Mouse (Mus musculus): ENCODE measurements at regions not wholly inside any gene's neighbourhood (a gene's known extent, or its start where the extent isn't known, plus 50 kb on each side); places are given as distances from the start of the nearest gene placed in this dataset.

- Histone ChIP-seq H3K27ac (replicated peaks; ENCODE audit: low read depth, low read length) (no peak overlapping the region), H3K4me3 (ENCODE audit: low read depth, low read length) (no peak overlapping the region), H3K4me1 (ENCODE audit: control insufficient read depth, insufficient read depth, low read length) (no peaks in the 10 kb centered on the region), H3K4me2 (ENCODE audit: low read depth, low read length) (no peak overlapping the region), H3K27me3 (ENCODE audit: control insufficient read depth, insufficient read depth, low read length) (no peaks in the 10 kb centered on the region), H3K9me3 (replicated peaks; ENCODE audit: control insufficient read depth, low read length) (no peaks in the 10 kb centered on the region), H3K9ac (replicated peaks; ENCODE audit: low read length) (no peak overlapping the region), H3K36me3 (replicated peaks; ENCODE audit: control insufficient read depth, insufficient read depth, low read depth, low read length) (no peaks in the 10 kb centered on the region)
- DNase-seq (ENCODE audit: low spot score), result no peak
- no peak for ATAC-seq (replicated peaks; ENCODE audit: insufficient number of reproducible peaks, low FRiP score, low TSS enrichment, low read depth)
Measured at GRCm38 (mm10) chr17:60165592-60165991, 1152.4 kb upstream of the Nudt12 start.

DNA sequence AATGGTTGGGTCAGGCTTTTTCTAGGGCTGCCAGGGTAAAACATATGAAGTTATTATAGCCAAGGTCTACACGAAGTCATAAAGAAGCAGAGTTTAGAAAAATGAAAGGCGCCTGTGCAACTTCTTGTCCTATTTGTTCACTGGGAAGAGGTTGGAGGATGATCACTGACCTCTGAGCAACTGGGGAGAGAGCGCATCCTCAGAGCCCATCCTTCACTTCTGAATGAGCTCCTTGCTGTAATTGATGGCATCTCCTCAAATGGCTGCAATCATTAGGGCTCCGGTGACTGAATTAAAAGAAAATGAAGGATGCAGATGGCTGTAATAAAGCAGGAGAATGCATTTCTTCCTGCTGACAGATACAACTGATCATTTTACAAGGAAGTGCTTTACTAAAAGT, 1117.4 kb upstream of the Nudt12 start:
- H3K9me3 ChIP-seq (replicated peaks; ENCODE audit: control insufficient read depth, low read length), result no peaks in the 10 kb centered on the region
- no peak overlapping the region for H3K4me2 ChIP-seq (ENCODE audit: low read depth, low read length)
- DNase-seq (ENCODE audit: low spot score) (no peak), ATAC-seq (replicated peaks; ENCODE audit: insufficient number of reproducible peaks, low FRiP score, low TSS enrichment, low read depth) (no peak)
- no peaks in the 10 kb centered on the region for H3K27me3 ChIP-seq (ENCODE audit: control insufficient read depth, insufficient read depth, low read length)
- H3K4me1 ChIP-seq (ENCODE audit: control insufficient read depth, insufficient read depth, low read length), result no peaks in the 10 kb centered on the region
- no peak overlapping the region for H3K4me3 ChIP-seq (ENCODE audit: low read depth, low read length)
- WGBS, result 78% methylated on average over 4 of the region's 4 CpGs
- no peaks in the 10 kb centered on the region for H3K36me3 ChIP-seq (replicated peaks; ENCODE audit: control insufficient read depth, insufficient read depth, low read depth, low read length)
- no peak overlapping the region for H3K9ac ChIP-seq (replicated peaks; ENCODE audit: low read length)
- H3K27ac ChIP-seq (replicated peaks; ENCODE audit: low read depth, low read length), result no peak overlapping the region

DNA sequence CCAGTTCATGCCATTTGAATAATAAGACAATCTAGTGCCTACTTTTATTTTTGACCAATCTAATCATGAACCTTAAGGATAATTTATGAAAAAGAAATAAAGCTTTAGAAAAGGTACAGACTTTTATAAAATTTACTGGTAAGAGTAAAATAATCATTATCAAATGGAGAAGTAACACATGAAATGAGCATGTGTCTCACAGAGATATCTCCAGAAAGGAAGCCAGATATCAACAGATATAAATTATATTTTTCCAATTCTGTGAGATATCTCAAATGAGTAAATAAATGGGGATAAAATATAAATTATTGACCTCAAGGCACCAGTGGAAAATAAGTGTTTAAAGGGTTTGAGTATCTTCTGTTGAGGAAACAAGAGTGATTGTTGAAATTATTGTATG, 1085.6 kb upstream of the Nudt12 start:
- ATAC-seq (replicated peaks; ENCODE audit: insufficient number of reproducible peaks, low FRiP score, low TSS enrichment, low read depth) (no peak), DNase-seq (ENCODE audit: low spot score) (no peak)
- Histone ChIP-seq H3K4me3 (ENCODE audit: low read depth, low read length) (no peak overlapping the region), H3K9ac (replicated peaks; ENCODE audit: low read length) (no peak overlapping the region), H3K4me1 (ENCODE audit: control insufficient read depth, insufficient read depth, low read length) (no peaks in the 10 kb centered on the region), H3K27me3 (ENCODE audit: control insufficient read depth, insufficient read depth, low read length) (no peaks in the 10 kb centered on the region), H3K4me2 (ENCODE audit: low read depth, low read length) (no peak overlapping the region), H3K36me3 (replicated peaks; ENCODE audit: control insufficient read depth, insufficient read depth, low read depth, low read length) (no peaks in the 10 kb centered on the region), H3K9me3 (replicated peaks; ENCODE audit: control insufficient read depth, low read length) (no peaks in the 10 kb centered on the region), H3K27ac (replicated peaks; ENCODE audit: low read depth, low read length) (no peak overlapping the region)
